Mouse (Mus musculus): ENCODE measurements around the gene Rbbp9. TPM values are rescaled to one million over a fixed set of nuclear protein-coding genes. Genes with fewer than 3 reads are reported as not detected.
A peak's percentile ranks its signal among the peaks of the same experiment; 100 is the strongest.

The Rbbp9 gene
- polyA plus RNA-seq, 1 experiment from 2014 or later: 42.7 TPM

DNA sequence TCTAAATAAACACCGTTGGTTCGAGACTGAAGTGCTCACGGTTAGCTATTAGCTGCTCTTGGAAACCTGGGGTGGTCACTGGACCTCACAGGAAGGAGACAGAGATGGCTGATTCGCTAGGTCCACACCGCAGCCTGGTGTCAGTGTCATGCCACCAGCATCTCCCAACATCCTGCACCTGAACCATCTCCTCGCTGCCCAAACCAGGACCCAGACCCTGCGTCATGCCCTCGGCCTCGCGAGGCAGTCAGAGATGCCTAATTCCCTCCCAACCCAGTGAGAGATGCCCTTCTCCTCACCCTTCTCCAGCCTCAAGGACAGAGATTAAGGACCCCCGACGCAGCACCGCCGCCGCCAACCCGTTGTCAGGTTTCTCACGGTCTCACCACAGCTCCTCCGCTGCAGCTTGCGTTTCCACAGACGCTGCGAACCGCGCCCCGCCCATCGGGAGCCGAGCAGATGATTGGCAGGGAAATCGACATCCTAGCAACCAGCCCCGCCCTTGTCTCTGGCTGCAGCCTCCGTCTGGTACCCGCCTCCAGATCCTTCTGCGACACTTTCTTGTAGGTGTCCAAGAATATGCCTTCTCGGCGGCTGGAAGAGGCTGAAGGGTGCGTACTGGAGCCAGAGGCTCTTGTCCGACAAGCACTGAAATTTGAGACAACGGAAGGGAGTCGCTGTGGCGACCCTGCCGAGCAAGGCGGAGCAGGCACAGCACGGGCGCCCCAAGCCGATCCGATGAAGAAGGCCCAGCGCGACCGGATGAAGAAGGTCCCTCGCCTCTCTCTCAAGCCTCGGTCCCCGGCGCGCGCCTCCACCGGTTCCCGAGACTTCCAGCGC is 23.5 kb downstream of the Rbbp9 start, which contains the start of the genes Dzank1 and Polr3f:
Dzank1 (minus strand) TSS at position 434 of the 840 bp plus-strand sequence.
Polr3f (plus strand) TSS at position 738 of the 840 bp plus-strand sequence.
- no peaks in the 10 kb centered on the region for H3K9me3 ChIP-seq (ENCODE audit: control insufficient read depth, low read length)
- no peaks in the 10 kb centered on the region for H3K36me3 ChIP-seq (ENCODE audit: control insufficient read depth, insufficient read depth, low read length)
- WGBS: 1% methylated on average over 56 of the region's 56 CpGs
- H3K27me3 ChIP-seq (replicated peaks; ENCODE audit: control insufficient read depth, insufficient read depth, low read length): no peaks in the 10 kb centered on the region
- peak within 1 kb of the TSS; percentile 91 for H3K27ac ChIP-seq (ENCODE audit: low read length)
- peak; percentile 99 for ATAC-seq
- peak within 1 kb of the TSS; percentile 98 for H3K4me3 ChIP-seq (ENCODE audit: low read length)
- peak within 1 kb of the TSS; percentile 94 for H3K9ac ChIP-seq (ENCODE audit: low read depth, low read length)
- peaks cover 12% of the 10 kb centered on the region for H3K4me1 ChIP-seq (ENCODE audit: control insufficient read depth, insufficient read depth, low read length)
- H3K4me2 ChIP-seq (ENCODE audit: low read depth, low read length): peak within 1 kb of the TSS; percentile 96

- no peaks in the 10 kb centered on the region for H3K36me3 ChIP-seq (ENCODE audit: control insufficient read depth, insufficient read depth, low read length)
- H3K9ac ChIP-seq (ENCODE audit: low read depth, low read length): no peak overlapping the region
- WGBS: 52% methylated on average over 10 of the region's 10 CpGs
These were observed 24.8 kb downstream of the Rbbp9 start for GRCm38 (mm10) chr2:144525856-144526255.

DNA sequence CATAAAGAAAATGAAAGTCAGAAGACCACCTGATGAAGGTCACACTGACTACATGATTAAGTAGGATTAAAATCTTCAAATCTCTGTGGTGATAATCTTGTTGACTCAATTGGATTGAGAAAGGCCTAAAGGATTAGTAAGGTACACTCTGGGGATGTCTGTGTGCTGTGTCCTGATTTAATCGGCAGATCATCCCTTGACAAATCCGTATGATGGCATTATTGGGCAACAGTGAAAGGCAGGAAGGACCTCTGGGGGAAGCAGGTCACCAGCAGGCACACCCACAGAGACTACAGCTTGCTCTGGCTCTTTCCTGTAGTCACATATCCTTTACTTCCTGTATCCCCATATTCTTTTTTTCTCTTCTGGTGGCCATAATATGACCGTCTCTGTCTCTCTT is 30.9 kb downstream of the Rbbp9 start:
- Histone ChIP-seq H3K27me3 (replicated peaks; ENCODE audit: control insufficient read depth, insufficient read depth, low read length) (no peaks in the 10 kb centered on the region), H3K4me2 (ENCODE audit: low read depth, low read length) (no peak overlapping the region), H3K9me3 (ENCODE audit: control insufficient read depth, low read length) (no peaks in the 10 kb centered on the region), H3K4me3 (ENCODE audit: low read length) (no peak overlapping the region), H3K27ac (ENCODE audit: low read length) (no peak overlapping the region), H3K4me1 (ENCODE audit: control insufficient read depth, insufficient read depth, low read length) (no peaks in the 10 kb centered on the region), H3K9ac (ENCODE audit: low read depth, low read length) (no peak overlapping the region), H3K36me3 (ENCODE audit: control insufficient read depth, insufficient read depth, low read length) (no peaks in the 10 kb centered on the region)
- ATAC-seq: no peak
- WGBS: 72% methylated on average over 3 of the region's 3 CpGs

More at GRCm38 (mm10) chr2:144525856-144526255, 24.8 kb downstream of the Rbbp9 start:
- H3K4me3 ChIP-seq (ENCODE audit: low read length): no peak overlapping the region
- no peak for ATAC-seq
- no peak overlapping the region for H3K4me2 ChIP-seq (ENCODE audit: low read depth, low read length)
- no peaks in the 10 kb centered on the region for H3K9me3 ChIP-seq (ENCODE audit: control insufficient read depth, low read length)
- H3K27ac ChIP-seq (ENCODE audit: low read length): no peak overlapping the region
- H3K4me1 ChIP-seq (ENCODE audit: control insufficient read depth, insufficient read depth, low read length): peaks cover 12% of the 10 kb centered on the region
- H3K27me3 ChIP-seq (replicated peaks; ENCODE audit: control insufficient read depth, insufficient read depth, low read length): no peaks in the 10 kb centered on the region

DNA sequence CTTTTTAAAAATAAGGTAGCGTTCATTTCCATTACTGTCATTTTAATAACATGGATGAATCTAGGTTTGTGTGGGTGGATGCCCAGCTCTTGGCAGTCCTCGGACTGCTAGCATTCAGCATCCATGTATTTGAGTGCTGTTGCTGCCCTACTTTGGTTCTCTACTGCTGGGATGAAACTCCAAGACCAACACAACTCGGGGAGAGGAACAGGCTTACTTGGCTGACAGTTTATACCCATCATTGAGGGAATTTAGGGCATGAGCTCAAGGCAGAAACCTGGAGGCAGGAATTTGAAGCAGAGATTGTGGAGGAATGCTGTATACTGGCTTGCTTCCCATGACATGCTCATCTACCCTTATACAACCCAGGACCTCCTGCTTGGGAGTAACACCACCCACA is 36.0 kb downstream of the Rbbp9 start:
- no peak for ATAC-seq
- H3K4me3 ChIP-seq (ENCODE audit: low read length): no peak overlapping the region
- H3K27me3 ChIP-seq (replicated peaks; ENCODE audit: control insufficient read depth, insufficient read depth, low read length): no peaks in the 10 kb centered on the region
- no peak overlapping the region for H3K9ac ChIP-seq (ENCODE audit: low read depth, low read length)
- no peaks in the 10 kb centered on the region for H3K4me1 ChIP-seq (ENCODE audit: control insufficient read depth, insufficient read depth, low read length)
- no peaks in the 10 kb centered on the region for H3K9me3 ChIP-seq (ENCODE audit: control insufficient read depth, low read length)
- H3K4me2 ChIP-seq (ENCODE audit: low read depth, low read length): no peak overlapping the region
- H3K27ac ChIP-seq (ENCODE audit: low read length): no peak overlapping the region
- H3K36me3 ChIP-seq (ENCODE audit: control insufficient read depth, insufficient read depth, low read length): no peaks in the 10 kb centered on the region
- 77% methylated on average over 3 of the region's 3 CpGs for WGBS

DNA sequence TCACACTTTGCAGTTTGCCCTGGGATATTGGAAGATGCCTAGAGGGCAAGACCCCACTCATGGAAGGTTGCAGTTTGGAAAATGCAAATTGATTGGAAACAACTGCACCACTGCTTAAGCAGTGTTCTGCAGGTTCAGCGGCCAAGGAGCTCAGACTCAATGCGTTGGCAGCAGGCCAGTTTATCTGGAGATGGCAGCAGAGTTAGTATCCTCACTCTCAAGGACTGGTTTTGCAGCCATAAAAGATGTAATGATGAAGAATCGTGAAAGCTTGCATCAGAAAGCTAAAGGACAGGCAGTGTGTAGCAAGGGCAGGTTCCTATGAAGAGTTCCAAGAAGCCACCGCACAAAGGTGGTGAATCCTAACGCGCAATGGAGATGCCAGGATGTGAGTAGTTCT is 48.5 kb downstream of the Rbbp9 start:
- WGBS: 83% methylated on average over 6 of the region's 6 CpGs
- no peaks in the 10 kb centered on the region for H3K4me1 ChIP-seq (ENCODE audit: control insufficient read depth, insufficient read depth, low read length)
- ATAC-seq: no peak
- H3K27me3 ChIP-seq (replicated peaks; ENCODE audit: control insufficient read depth, insufficient read depth, low read length): no peaks in the 10 kb centered on the region
- H3K36me3 ChIP-seq (ENCODE audit: control insufficient read depth, insufficient read depth, low read length): no peaks in the 10 kb centered on the region
- H3K9ac ChIP-seq (ENCODE audit: low read depth, low read length): no peak overlapping the region
- no peak overlapping the region for H3K27ac ChIP-seq (ENCODE audit: low read length)
- no peak overlapping the region for H3K4me3 ChIP-seq (ENCODE audit: low read length)
- no peak overlapping the region for H3K4me2 ChIP-seq (ENCODE audit: low read depth, low read length)
- no peaks in the 10 kb centered on the region for H3K9me3 ChIP-seq (ENCODE audit: control insufficient read depth, low read length)

Other genes with a start within 250 kb of the Rbbp9 start
- gene Ovol2, start 218.7 kb downstream of the Rbbp9 start, polyA plus RNA-seq (2015; fragmentation: Nextera tagmentation; extraction: Ambion mirVana): 1.2 TPM in 2 replicates
- 44.7 and 45.5 TPM in 2 replicates for gene Kat14, start 181.9 kb downstream of the Rbbp9 start, polyA plus RNA-seq (2015; fragmentation: Nextera tagmentation; extraction: Ambion mirVana)
- gene Pet117, start 181.9 kb downstream of the Rbbp9 start, polyA plus RNA-seq (2015; fragmentation: Nextera tagmentation; extraction: Ambion mirVana): 1.3 and 4.2 TPM in 2 replicates
- gene Dzank1, start 23.5 kb downstream of the Rbbp9 start, polyA plus RNA-seq (2015; fragmentation: Nextera tagmentation; extraction: Ambion mirVana): 0.42 and 0.49 TPM in 2 replicates
- 15.2 and 16.7 TPM in 2 replicates for gene Polr3f, start 23.2 kb downstream of the Rbbp9 start, polyA plus RNA-seq (2015; fragmentation: Nextera tagmentation; extraction: Ambion mirVana)
- gene Sec23b, start 5.4 kb upstream of the Rbbp9 start, polyA plus RNA-seq (2015; fragmentation: Nextera tagmentation; extraction: Ambion mirVana): 98.3 and 104 TPM in 2 replicates
- gene Smim26, start 43.2 kb upstream of the Rbbp9 start, polyA plus RNA-seq (2015; fragmentation: Nextera tagmentation; extraction: Ambion mirVana): 35.0 and 36.2 TPM in 2 replicates
- gene Dtd1, start 49.0 kb upstream of the Rbbp9 start, polyA plus RNA-seq (2015; fragmentation: Nextera tagmentation; extraction: Ambion mirVana): 46.7 and 50.0 TPM in 2 replicates